Mouse (Mus musculus) kidney, postnatal 0 days (tissue): ENCODE data around the gene Prss27. TPM values are rescaled to one million over a fixed set of nuclear protein-coding genes. Genes with fewer than 3 reads are reported as not detected.

Experiments used
- ATAC-seq: fragments of 200-750 bp; cut with Nextera tagmentation; replicated peaks from 2 replicates; pipeline ENCODE4 v1.8.0; 2017; ENCODE audit warnings: low read depth, moderate number of reproducible peaks, moderate TSS enrichment, moderate library complexity; ENCODE audit not compliant: low FRiP score
- DNase-seq: peaks from one replicate; pipeline ENCODE4 v3.0.0-alpha.2; 2016; ENCODE audit warnings: low spot score
- H3K27ac ChIP-seq: fragments of 300-500 bp; sonication (generic); 2 replicates; pipeline ENCODE4 v1.5.1; 2014; ENCODE audit warnings: mild to moderate bottlenecking
- H3K27me3 ChIP-seq: fragments of 300-500 bp; sonication (generic); 2 replicates; pipeline ENCODE4 v1.6.1; 2014; ENCODE audit warnings: low read length, mixed read lengths; ENCODE audit not compliant: insufficient read depth
- H3K36me3 ChIP-seq: fragments of 300-500 bp; sonication (generic); 2 replicates; pipeline ENCODE4 v1.6.1; 2014; ENCODE audit warnings: low read length, mixed read lengths; ENCODE audit not compliant: insufficient read depth
- H3K4me1 ChIP-seq: fragments of 300-500 bp; sonication (generic); replicated peaks from 2 replicates; pipeline ENCODE4 v1.6.1; 2014; ENCODE audit warnings: antibody characterized with exemption, low read length, mixed read lengths; ENCODE audit not compliant: insufficient read depth
- H3K4me2 ChIP-seq: fragments of 300-500 bp; sonication (generic); 2 replicates; pipeline ENCODE4 v1.6.1; 2014; ENCODE audit warnings: mild to moderate bottlenecking, low read length, moderate library complexity, mixed read lengths
- H3K4me3 ChIP-seq: fragments of 300-500 bp; sonication (generic); replicated peaks from 2 replicates; pipeline ENCODE4 v1.5.1; 2014; ENCODE audit warnings: low read depth, low read length
- H3K9ac ChIP-seq: fragments of 300-500 bp; sonication (generic); 2 replicates; pipeline ENCODE4 v1.6.1; 2014; ENCODE audit warnings: low read depth, low read length
- H3K9me3 ChIP-seq: fragments of 300-500 bp; sonication (generic); replicated peaks from 2 replicates; pipeline ENCODE4 v1.6.1; 2016; ENCODE audit warnings: low read length, inconsistent platforms, mixed read lengths
- CTCF ChIP-seq: IDR thresholded peaks from 2 replicates; pipeline ENCODE4 v1.5.1; 2016; ENCODE audit warnings: antibody characterized with exemption, low read depth, mild to moderate bottlenecking, moderate library complexity
- WGBS: fragments of 180-500 bp; shearing (Covaris S2); extraction: QIAGEN DNeasy Blood & Tissue Kit; methylation state at CpG from one replicate; pipeline ENCODE4 v1.1.7; 2014; 5-methylcytosine and 5-hydroxymethylcytosine counted together
- microRNA-seq: library from miRNA; unstranded; fragments of <30 nt; microRNA quantifications from one replicate; pipeline ENCODE4, GENCODE M21; 2016
- polyA plus RNA-seq: library from polyadenylated mRNA; unstranded; fragments of >200 nt; fragmentation: Nextera tagmentation; extraction: Ambion mirVana; gene quantifications from 2 replicates; pipeline ENCODE4 v1.2.1, GENCODE M21; 2015

Prss27 gene
- polyA plus RNA-seq, 1 experiment from 2014 or later = 0.78 TPM

- no peak for DNase-seq
- Histone ChIP-seq H3K4me2 (no peak overlapping the region), H3K9me3 (no peaks in the 10 kb centered on the region), H3K4me1 (no peaks in the 10 kb centered on the region), H3K36me3 (peaks cover 51% of the 10 kb centered on the region), H3K27me3 (no peaks in the 10 kb centered on the region), H3K4me3 (no peak overlapping the region), H3K9ac (no peak overlapping the region), H3K27ac (no peak overlapping the region)
- WGBS = 100% methylated on average over 1 of the region's 1 CpGs
- no peak for ATAC-seq
- TF ChIP-seq CTCF = no peak
These were observed 52.6 kb downstream of the Prss27 start for GRCm38 (mm10) chr17:24090575-24090974.

Small RNA genes lying within 50 kb of the gene (microRNA-seq; reads per million reads assigned to microRNA genes)
- gene Gm27700 = not detected

Other genes with a start within 250 kb of the Prss27 start
- 304 and 321 TPM in 2 replicates for gene Srrm2, start 247.6 kb upstream of the Prss27 start, polyA plus RNA-seq
- gene Elob, start 209.0 kb upstream of the Prss27 start, polyA plus RNA-seq = 1,058 and 1,143 TPM in 2 replicates
- gene Prss33, start 202.1 kb upstream of the Prss27 start, polyA plus RNA-seq = 0.11 TPM in 1 of 2 replicates, not detected in the other
- gene Prss32, start 194.3 kb upstream of the Prss27 start, polyA plus RNA-seq = not detected in 2 replicates
- gene Prss41, start 194.0 kb upstream of the Prss27 start, polyA plus RNA-seq = 2.8 and 3.1 TPM in 2 replicates
- not detected in 2 replicates for gene Prss21, start 170.1 kb upstream of the Prss27 start, polyA plus RNA-seq
- not detected in 2 replicates for gene Dcpp1, start 157.3 kb upstream of the Prss27 start, polyA plus RNA-seq
- gene Dcpp2, start 157.3 kb upstream of the Prss27 start, polyA plus RNA-seq = not detected in 2 replicates
- gene Dcpp3, start 120.7 kb upstream of the Prss27 start, polyA plus RNA-seq = not detected in 2 replicates
- gene Sbp, start 96.5 kb upstream of the Prss27 start, polyA plus RNA-seq = not detected in 2 replicates
- not detected in 2 replicates for gene Sbpl, start 82.9 kb upstream of the Prss27 start, polyA plus RNA-seq
- 0.18 and 0.25 TPM in 2 replicates for gene Prss30, start 57.6 kb upstream of the Prss27 start, polyA plus RNA-seq
- gene Prss22, start 40.0 kb upstream of the Prss27 start, polyA plus RNA-seq = 0.43 and 0.72 TPM in 2 replicates
- gene Kctd5, start 35.3 kb downstream of the Prss27 start, polyA plus RNA-seq = 47.6 and 51.2 TPM in 2 replicates
- gene Pdpk1, start 112.8 kb downstream of the Prss27 start, polyA plus RNA-seq = 28.7 and 29.4 TPM in 2 replicates
- 47.9 and 52.5 TPM in 2 replicates for gene Amdhd2, start 125.6 kb downstream of the Prss27 start, polyA plus RNA-seq
- gene Atp6v0c, start 131.6 kb downstream of the Prss27 start, polyA plus RNA-seq = 974 and 1,011 TPM in 2 replicates
- gene Tbc1d24, start 167.4 kb downstream of the Prss27 start, polyA plus RNA-seq = 2.3 and 2.5 TPM in 2 replicates
- gene Ntn3, start 171.4 kb downstream of the Prss27 start, polyA plus RNA-seq = 2.7 and 4.0 TPM in 2 replicates
- 6.1 and 6.7 TPM in 2 replicates for gene Tedc2, start 182.7 kb downstream of the Prss27 start, polyA plus RNA-seq
- gene Ccnf, start 213.3 kb downstream of the Prss27 start, polyA plus RNA-seq = 18.3 and 23.2 TPM in 2 replicates